8 mouse cellular contexts compared by ENCODE assay signal in the genomic region with DNA sequence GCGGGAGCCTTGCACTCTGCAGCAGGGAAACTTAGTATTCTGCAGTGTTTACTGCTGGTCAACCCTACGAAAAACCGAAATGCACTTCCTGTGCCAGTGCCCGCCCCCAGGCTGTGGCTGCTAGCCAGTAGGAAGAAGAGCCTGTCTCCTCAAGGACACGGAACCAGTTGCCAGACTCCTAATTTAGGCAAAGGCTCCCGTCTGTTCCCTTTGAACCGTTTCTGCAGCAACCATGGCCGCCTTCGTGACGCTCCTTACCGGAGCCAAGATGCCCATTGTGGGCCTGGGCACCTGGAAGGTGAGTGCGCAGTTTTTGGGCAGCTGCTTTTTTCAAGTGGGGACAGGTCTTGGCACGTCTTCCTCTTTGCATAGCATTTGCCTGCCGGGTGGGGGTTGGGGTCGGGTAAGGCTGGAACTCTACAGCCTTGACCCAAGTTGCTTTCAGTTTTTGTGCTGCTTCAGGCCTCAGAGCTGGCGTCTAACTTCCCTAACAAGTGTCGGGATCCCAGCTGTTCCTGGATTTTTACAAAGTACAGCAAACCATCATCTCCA. TPM values are rescaled to one million over a fixed set of nuclear protein-coding genes. Genes with fewer than 3 reads are reported as not detected.
DNase-seq lines count a peak whose midpoint lies in the region; ATAC-seq and TF ChIP-seq lines count a peak whose summit lies in the region.

Gene Akr1b10 (plus strand): TSS at position 109 of the 552 bp plus-strand sequence.

- peak within 1 kb of the TSS; percentile 51 for H3K9ac ChIP-seq in MEL (ENCODE audit: control insufficient read depth, low read depth, low read length, poor library complexity, severe bottlenecking)
- H3K9ac ChIP-seq in forebrain, postnatal 0 days, result peak within 1 kb of the TSS; percentile 35
- H3K9ac ChIP-seq in neural tube, embryonic 14.5 days (replicated peaks; ENCODE audit: low read depth, low read length), result peak within 1 kb of the TSS; percentile 46

- peak; percentile 85 for ATAC-seq in forebrain, postnatal 0 days
- peak; percentile 69; the same call in 1 of the 2 replicates for ATAC-seq in neural tube, embryonic 14.5 days (ENCODE audit: low read depth)

- peak in 1 of 2 experiments; percentile 47; a peak in 2 of 4 replicates for TF ChIP-seq POLR2A in MEL (IDR thresholded peaks at IDR 0.05; ENCODE audit: control insufficient read depth in 1 of 2, insufficient read depth in 1 of 2, low read depth in 1 of 2, low read length in 2 of 2, poor library complexity in 1 of 2)

- no peak for TF ChIP-seq EP300 in MEL (IDR thresholded peaks at IDR 0.05; ENCODE audit: low read depth in 1 of 2, low read length in 2 of 2)

- TF ChIP-seq RAD21 in MEL (IDR thresholded peaks at IDR 0.05; ENCODE audit: low read depth, low read length), result no peak

- TF ChIP-seq CTCF in MEL (IDR thresholded peaks at IDR 0.05 in 2 of 3, conservative IDR thresholded peaks at IDR 0.05 in 1 of 3; ENCODE audit: control insufficient read depth in 1 of 3, insufficient read depth in 1 of 3, low read depth in 2 of 3, low read length in 3 of 3, poor library complexity in 1 of 3, severe bottlenecking in 1 of 3), result no peak
- no peak for TF ChIP-seq CTCF in forebrain, postnatal 0 days (IDR thresholded peaks at IDR 0.05; ENCODE audit: low read depth)

- no peaks in the 10 kb centered on the region for H3K9me3 ChIP-seq in MEL (replicated peaks; ENCODE audit: insufficient read depth, low read length)
- H3K9me3 ChIP-seq in forebrain, postnatal 0 days (ENCODE audit: low read length), result no peaks in the 10 kb centered on the region
- no peaks in the 10 kb centered on the region for H3K9me3 ChIP-seq in neural tube, embryonic 14.5 days (ENCODE audit: control insufficient read depth, low read length)

- H3K4me3 ChIP-seq in MEL (ENCODE audit: control insufficient read depth in 1 of 2, insufficient read depth in 1 of 2, low read depth in 2 of 2, low read length in 2 of 2), result peak within 1 kb of the TSS; percentile 66 to 69
- peak within 1 kb of the TSS; percentile 29 for H3K4me3 ChIP-seq in forebrain, postnatal 0 days (ENCODE audit: low read depth, low read length)
- peak within 1 kb of the TSS; percentile 27 for H3K4me3 ChIP-seq in neural tube, embryonic 14.5 days (ENCODE audit: low read depth, low read length)

- intact Hi-C loops in heart, postnatal 36 days (cut with DNase I), result no loop called here

- WGBS in forebrain, postnatal 0 days, result under 1% methylated on average over 17 of the region's 17 CpGs
- 2% methylated on average over 17 of the region's 17 CpGs for WGBS in neural tube, embryonic 14.5 days

- no peaks in the 10 kb centered on the region for H3K4me1 ChIP-seq in MEL (ENCODE audit: control insufficient read depth in 1 of 2, insufficient read depth in 2 of 2, low read length in 2 of 2)
- peaks cover 5% of the 10 kb centered on the region; the same call in 1 of the 2 replicates for H3K4me1 ChIP-seq in forebrain, postnatal 0 days (ENCODE audit: insufficient read depth)
- H3K4me1 ChIP-seq in neural tube, embryonic 14.5 days (ENCODE audit: control insufficient read depth, insufficient read depth, low read length), result no peaks in the 10 kb centered on the region

- H3K36me3 ChIP-seq in MEL (ENCODE audit: control insufficient read depth in 1 of 2, insufficient read depth in 2 of 2, low read length in 2 of 2), result no peaks in the 10 kb centered on the region
- no peaks in the 10 kb centered on the region for H3K36me3 ChIP-seq in forebrain, postnatal 0 days (ENCODE audit: insufficient read depth)
- no peaks in the 10 kb centered on the region for H3K36me3 ChIP-seq in neural tube, embryonic 14.5 days (ENCODE audit: control insufficient read depth, insufficient read depth, low read length)

- H3K27ac ChIP-seq in MEL (ENCODE audit: control insufficient read depth, low read depth, low read length), result no peak within 1 kb of the TSS; the same call in 1 of the 2 replicates
- H3K27ac ChIP-seq in forebrain, postnatal 0 days (ENCODE audit: low read depth, low read length), result peak within 1 kb of the TSS; percentile 40; the same call in 1 of the 2 replicates
- 0 out of 2 replicates have a peak within 1 kb of the TSS, but pooled peaks have one; percentile 34 for H3K27ac ChIP-seq in neural tube, embryonic 14.5 days (ENCODE audit: low read depth, low read length)

- DNase-seq in MEL (ENCODE audit: low read depth, low spot score), result peak; percentile 86
- peak; percentile 73 to 74 for DNase-seq in cerebellum, adult 18-20 months
- peak; percentile 72 for DNase-seq in forebrain, postnatal 0 days
- peak; percentile 77 to 81 for DNase-seq in heart, postnatal 36 days
- peak; percentile 58 to 79 for DNase-seq in layer of hippocampus, adult 18-20 months (ENCODE audit: low spot score in 2 of 2)
- peak; percentile 83 to 85 for DNase-seq in lung, adult 18-20 months
- peak; percentile 87 for DNase-seq in testis, postnatal 14 days (ENCODE audit: low spot score)

- no peaks in the 10 kb centered on the region for H3K79me2 ChIP-seq in MEL (ENCODE audit: control insufficient read depth, insufficient read depth, low read length, poor library complexity)

- peaks cover 0 to 1% of the 10 kb centered on the region in 2 experiments; a peak in 1 of 4 replicates for H3K27me3 ChIP-seq in MEL (ENCODE audit: control insufficient read depth in 1 of 2, insufficient read depth in 2 of 2, low read length in 2 of 2)
- no peaks in the 10 kb centered on the region for H3K27me3 ChIP-seq in forebrain, postnatal 0 days (ENCODE audit: insufficient read depth, low read length)
- no peaks in the 10 kb centered on the region for H3K27me3 ChIP-seq in neural tube, embryonic 14.5 days (ENCODE audit: control insufficient read depth, insufficient read depth, low read length)

- peak within 1 kb of the TSS; percentile 61 for H3K4me2 ChIP-seq in forebrain, postnatal 0 days (ENCODE audit: low read depth)
- H3K4me2 ChIP-seq in neural tube, embryonic 14.5 days (ENCODE audit: low read depth, low read length), result peak within 1 kb of the TSS; percentile 40

TF ChIP-seq in MEL, 35 proteins besides CTCF, POLR2A, EP300 and RAD21:
- TF ChIP-seq NELFE (IDR thresholded peaks at IDR 0.05; ENCODE audit: low read depth, low read length), result 0 out of 2 replicates have a peak, but pooled peaks have one; percentile 28
- TF ChIP-seq NRF1 (IDR thresholded peaks at IDR 0.05; ENCODE audit: insufficient read depth, low read depth, low read length, poor library complexity, severe bottlenecking), result no peak
- TF ChIP-seq TBP (IDR thresholded peaks at IDR 0.05; ENCODE audit: low read depth, low read length), result 0 out of 2 replicates have a peak, but pooled peaks have one; percentile 19
- no peak for TF ChIP-seq RCOR1 (IDR thresholded peaks at IDR 0.05; ENCODE audit: low read depth, low read length)
- TF ChIP-seq ZNF384 (IDR thresholded peaks at IDR 0.05; ENCODE audit: low read depth, low read length), result no peak
- TF ChIP-seq HCFC1 (IDR thresholded peaks at IDR 0.05; ENCODE audit: low read depth, low read length), result peak; percentile 57; the same call in 1 of the 2 replicates
- TF ChIP-seq MYB (IDR thresholded peaks at IDR 0.05; ENCODE audit: low read depth, low read length), result no peak
- peak; percentile 64 for TF ChIP-seq ELF1 (IDR thresholded peaks at IDR 0.05; ENCODE audit: low read depth, low read length)
- no peak for TF ChIP-seq ZMIZ1 (IDR thresholded peaks at IDR 0.05; ENCODE audit: low read depth, low read length)
- TF ChIP-seq MEF2A (IDR thresholded peaks at IDR 0.05; ENCODE audit: extremely low read depth, insufficient replicate concordance, low read depth, low read length, poor library complexity, severe bottlenecking), result no peak
- TF ChIP-seq MXI1 (IDR thresholded peaks at IDR 0.05; ENCODE audit: low read depth, low read length), result peak; percentile 66
- peak; percentile 16; the same call in 1 of the 2 replicates for TF ChIP-seq SIN3A (IDR thresholded peaks at IDR 0.05; ENCODE audit: low read length)
TF ChIP-seq in MEL: peak in this region for 6.

RNA-seq across cellular contexts. Expression of gene Akr1b10, which starts in this region (rescaled TPM):
- total RNA-seq in MEL (2012; rRNA removed), result 7.5 and 8.7 TPM in 2 replicates
- 10 to 100 TPM in 1 of 2 experiments, not detected in 1; 17.4 TPM for polyA plus RNA-seq in MEL (2012; ENCODE audit: insufficient read depth in 1 of 2, insufficient read length in 2 of 2, low read depth in 1 of 2, low replicate concordance in 2 of 2, missing spikeins in 1 of 2)
- total RNA-seq in forebrain, postnatal 0 days (2014; rRNA removed), result 8.4 and 9.0 TPM in 2 replicates
- polyA plus RNA-seq in forebrain, postnatal 0 days (2015; fragmentation: Nextera tagmentation; extraction: Ambion mirVana), result 8.0 and 9.9 TPM in 2 replicates
- 10 to 100 TPM; 56.8 to 65.7 TPM for total RNA-seq in heart, postnatal 36 days (2021)
- total RNA-seq in layer of hippocampus, adult 18-20 months (2021), result 10 to 100 TPM; 24.3 to 26.4 TPM
- 10.1 and 14.0 TPM in 2 replicates for polyA plus RNA-seq in neural tube, embryonic 14.5 days (2014; fragmentation: Nextera tagmentation; extraction: Ambion mirVana)
